Mouse (Mus musculus) hindbrain, embryonic 12.5 days (tissue): ENCODE measurements around the gene Bzw2. TPM values are rescaled to one million over a fixed set of nuclear protein-coding genes. Genes with fewer than 3 reads are reported as not detected.

Source experiments
- ATAC-seq: fragments of 200-750 bp; cut with Nextera tagmentation; 2 replicates; pipeline ENCODE4 v1.8.0; 2017; ENCODE audit warnings: moderate TSS enrichment; ENCODE audit not compliant: low FRiP score
- H3K27ac ChIP-seq: fragments of 300-500 bp; sonication (generic); 2 replicates; pipeline ENCODE4 v1.5.1; 2016; ENCODE audit warnings: mild to moderate bottlenecking
- H3K27me3 ChIP-seq: fragments of 300-500 bp; sonication (generic); 2 replicates; pipeline ENCODE4 v1.6.1; 2016; ENCODE audit warnings: mild to moderate bottlenecking
- H3K36me3 ChIP-seq: fragments of 300-500 bp; sonication (generic); 2 replicates; pipeline ENCODE4 v1.6.1; 2016; ENCODE audit warnings: mild to moderate bottlenecking
- H3K4me1 ChIP-seq: fragments of 300-500 bp; sonication (generic); 2 replicates; pipeline ENCODE4 v1.6.1; 2016
- H3K4me2 ChIP-seq: fragments of 300-500 bp; sonication (generic); replicated peaks from 2 replicates; pipeline ENCODE4 v1.6.1; 2016; ENCODE audit warnings: mild to moderate bottlenecking
- H3K4me3 ChIP-seq: fragments of 300-500 bp; sonication (generic); 2 replicates; pipeline ENCODE4 v1.5.1; 2016; ENCODE audit warnings: mild to moderate bottlenecking
- H3K9ac ChIP-seq: fragments of 300-500 bp; sonication (generic); 2 replicates; pipeline ENCODE4 v1.6.1; 2016; ENCODE audit warnings: mild to moderate bottlenecking, moderate library complexity
- H3K9me3 ChIP-seq: fragments of 300-500 bp; sonication (generic); replicated peaks from 2 replicates; pipeline ENCODE4 v1.6.1; 2016; ENCODE audit warnings: mild to moderate bottlenecking
- WGBS: fragments of 180-500 bp; shearing (Covaris S2); methylation state at CpG from one replicate; pipeline ENCODE4 v1.1.7; 2016; 5-methylcytosine and 5-hydroxymethylcytosine counted together
- polyA plus RNA-seq: library from polyadenylated mRNA; unstranded; fragments of >200 nt; fragmentation: Nextera tagmentation; extraction: Ambion mirVana; gene quantifications from 2 replicates; pipeline ENCODE4 v1.2.1, GENCODE M21; 2016

The Bzw2 gene
- polyA plus RNA-seq, 1 experiment from 2014 or later: 314 TPM

DNA sequence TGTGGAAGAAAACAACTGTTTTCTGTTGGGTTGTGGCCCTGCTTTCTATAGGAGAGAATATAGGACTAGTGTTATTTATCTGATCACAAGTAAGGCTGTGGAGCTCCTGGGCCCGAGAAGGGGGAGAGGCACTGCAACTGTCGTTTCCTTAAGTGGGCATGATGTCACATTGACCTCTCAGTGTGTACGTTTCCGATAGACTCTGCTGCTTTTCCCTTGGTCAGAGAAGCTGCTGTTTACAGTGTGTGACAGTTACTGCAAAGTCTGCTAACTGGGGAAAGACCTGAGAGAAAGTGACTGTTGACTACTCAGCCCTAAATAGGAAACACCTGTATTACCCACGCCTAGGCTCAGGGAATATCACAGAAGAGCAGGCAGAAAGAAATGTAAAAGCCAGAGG, 111.7 kb downstream of the Bzw2 start:
- Histone ChIP-seq H3K4me2 (no peak overlapping the region), H3K9ac (no peak overlapping the region), H3K27ac (no peak overlapping the region), H3K36me3 (no peaks in the 10 kb centered on the region), H3K4me3 (no peak overlapping the region), H3K27me3 (no peaks in the 10 kb centered on the region), H3K9me3 (no peaks in the 10 kb centered on the region), H3K4me1 (peaks cover 4% of the 10 kb centered on the region)
- 50% methylated on average over 5 of the region's 5 CpGs for WGBS
- no peak for ATAC-seq

DNA sequence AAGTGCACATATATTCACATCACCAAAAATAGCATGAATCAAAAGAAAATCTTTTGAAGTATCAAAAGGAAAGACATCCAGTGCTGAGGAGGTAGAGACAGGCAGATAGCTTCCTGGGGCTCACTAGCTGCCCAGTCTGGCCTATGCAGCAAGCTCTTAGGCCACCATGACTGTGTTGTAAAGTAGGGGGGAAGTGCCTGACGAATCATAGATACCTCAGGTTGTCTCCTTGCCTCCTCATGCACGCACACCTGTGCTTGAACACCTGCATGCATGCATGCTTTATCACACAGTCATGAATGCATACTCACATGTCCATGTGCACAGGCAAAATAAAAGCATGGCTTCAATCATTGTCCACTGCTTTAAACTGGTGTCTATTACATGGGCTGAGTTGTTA, 113.2 kb downstream of the Bzw2 start:
- no peaks in the 10 kb centered on the region for H3K36me3 ChIP-seq
- H3K4me1 ChIP-seq: peaks cover 17% of the 10 kb centered on the region
- no peak overlapping the region for H3K4me3 ChIP-seq
- no peak overlapping the region for H3K9ac ChIP-seq
- no peak overlapping the region for H3K27ac ChIP-seq
- WGBS: 76% methylated on average over 2 of the region's 2 CpGs
- no peak overlapping the region for H3K4me2 ChIP-seq
- no peak for ATAC-seq
- H3K27me3 ChIP-seq: no peaks in the 10 kb centered on the region
- no peaks in the 10 kb centered on the region for H3K9me3 ChIP-seq

DNA sequence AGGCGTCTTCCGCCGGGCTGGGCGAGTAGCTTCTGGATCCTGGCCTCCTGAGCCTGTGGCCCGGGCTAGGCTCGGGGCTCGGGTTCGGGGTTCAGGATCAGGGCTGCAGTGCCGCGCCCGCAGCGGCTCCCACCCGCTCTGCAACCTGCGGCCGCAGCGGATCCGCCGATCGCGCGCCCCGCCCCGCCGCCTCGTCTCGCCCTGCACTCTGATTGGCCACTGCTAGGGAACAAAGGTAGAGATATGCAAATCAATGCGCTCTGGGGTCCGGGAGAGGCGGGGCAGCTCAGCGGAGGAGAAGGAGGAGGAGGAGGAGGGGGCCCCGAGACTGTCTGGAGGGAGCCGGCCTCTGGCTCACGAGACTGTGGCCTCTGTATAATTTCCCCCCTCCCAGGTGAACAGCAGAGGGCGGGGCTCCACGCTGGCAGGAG, 115.5 kb downstream of the Bzw2 start, which contains the start of gene Tspan13:
Gene Tspan13, minus strand, starts transcription at position 153 of the 431 bp plus-strand sequence.
- peak; percentile 98 for ATAC-seq
- under 1% methylated on average over 35 of the region's 35 CpGs for WGBS

More for the DNA sequence above, 115.5 kb downstream of the Bzw2 start, which contains the start of gene Tspan13:
- H3K4me1 ChIP-seq: peaks cover 21% of the 10 kb centered on the region
- H3K9me3 ChIP-seq: no peaks in the 10 kb centered on the region
- H3K4me3 ChIP-seq: peak within 1 kb of the TSS; percentile 94
- peak within 1 kb of the TSS; percentile 92 for H3K27ac ChIP-seq
- peak within 1 kb of the TSS; percentile 95 for H3K9ac ChIP-seq
- no peaks in the 10 kb centered on the region for H3K27me3 ChIP-seq
- H3K4me2 ChIP-seq: peak within 1 kb of the TSS; percentile 52
- no peaks in the 10 kb centered on the region for H3K36me3 ChIP-seq

Other genes with a start within 250 kb of the Bzw2 start
- gene Agr3, start 232.5 kb downstream of the Bzw2 start, polyA plus RNA-seq: not detected in 2 replicates
- gene Agr2, start 165.2 kb downstream of the Bzw2 start, polyA plus RNA-seq: 0.28 and 0.42 TPM in 2 replicates
- gene Tspan13, start 115.6 kb downstream of the Bzw2 start, polyA plus RNA-seq: 257 TPM in 2 replicates
- gene Ankmy2, start 966 bp downstream of the Bzw2 start, polyA plus RNA-seq: 34.5 and 38.4 TPM in 2 replicates
- gene Lrrc72, start 95.3 kb upstream of the Bzw2 start, polyA plus RNA-seq: not detected in 2 replicates
- gene Sostdc1, start 156.1 kb upstream of the Bzw2 start, polyA plus RNA-seq: 17.4 and 17.9 TPM in 2 replicates
- gene Ispd, start 223.4 kb upstream of the Bzw2 start, polyA plus RNA-seq: 12.3 and 12.4 TPM in 2 replicates
- gene D630036H23Rik, start 224.1 kb upstream of the Bzw2 start, polyA plus RNA-seq: 1.2 and 2.0 TPM in 2 replicates